Mouse (Mus musculus) forebrain, embryonic 12.5 days (tissue): ENCODE results near the gene Sgms1. TPM values are rescaled to one million over a fixed set of nuclear protein-coding genes. Genes with fewer than 3 reads are reported as not detected.

ENCODE experiments used
- ATAC-seq: fragments of 200-750 bp; cut with Nextera tagmentation; 2 replicates; pipeline ENCODE4 v1.8.0; 2017; ENCODE audit warnings: moderate TSS enrichment; ENCODE audit not compliant: low FRiP score
- H3K27ac ChIP-seq: fragments of 300-500 bp; sonication (generic); 2 replicates; pipeline ENCODE4 v1.5.1; 2016; ENCODE audit warnings: mild to moderate bottlenecking
- H3K27me3 ChIP-seq: fragments of 300-500 bp; sonication (generic); 2 replicates; pipeline ENCODE4 v1.6.1; 2016; ENCODE audit warnings: mild to moderate bottlenecking
- H3K36me3 ChIP-seq: fragments of 300-500 bp; sonication (generic); replicated peaks from 2 replicates; pipeline ENCODE4 v1.6.1; 2016; ENCODE audit warnings: mild to moderate bottlenecking
- H3K4me1 ChIP-seq: fragments of 300-500 bp; sonication (generic); 2 replicates; pipeline ENCODE4 v1.6.1; 2016
- H3K4me2 ChIP-seq: fragments of 300-500 bp; sonication (generic); 2 replicates; pipeline ENCODE4 v1.6.1; 2016; ENCODE audit warnings: mild to moderate bottlenecking, moderate library complexity
- H3K4me3 ChIP-seq: fragments of 300-500 bp; sonication (generic); replicated peaks from 2 replicates; pipeline ENCODE4 v1.5.1; 2016; ENCODE audit warnings: mild to moderate bottlenecking
- H3K9ac ChIP-seq: fragments of 300-500 bp; sonication (generic); 2 replicates; pipeline ENCODE4 v1.6.1; 2016; ENCODE audit warnings: mild to moderate bottlenecking
- H3K9me3 ChIP-seq: fragments of 300-500 bp; sonication (generic); 2 replicates; pipeline ENCODE4 v1.6.1; 2016
- WGBS: fragments of 180-500 bp; shearing (Covaris S2); methylation state at CpG from one replicate; pipeline ENCODE4 v1.1.7; 2016; 5-methylcytosine and 5-hydroxymethylcytosine counted together
- polyA plus RNA-seq: library from polyadenylated mRNA; unstranded; fragments of >200 nt; fragmentation: Nextera tagmentation; extraction: Ambion mirVana; gene quantifications from 2 replicates; pipeline ENCODE4 v1.2.1, GENCODE M21; 2016

The Sgms1 gene
- polyA plus RNA-seq, 1 experiment from 2014 or later, result 13.8 TPM

DNA sequence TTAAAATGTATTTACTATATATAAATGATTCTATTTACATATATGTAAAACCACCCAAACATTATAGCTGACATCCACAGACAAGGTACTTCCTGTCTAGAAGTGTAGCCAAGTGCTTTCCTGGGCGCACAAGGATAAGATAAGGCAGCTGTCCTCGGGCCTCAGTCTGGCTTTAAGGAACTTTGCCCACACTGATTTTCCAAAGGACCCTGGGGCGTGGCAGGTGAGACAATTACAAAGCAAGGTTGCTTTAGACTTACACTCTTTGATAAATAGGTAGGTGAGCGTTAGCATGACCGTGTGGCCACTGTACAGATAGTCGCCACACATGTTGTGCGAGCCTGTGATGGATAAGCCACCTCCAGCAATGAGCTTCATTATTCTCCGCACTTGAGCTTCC, 260.2 kb downstream of the Sgms1 start:
- no peaks in the 10 kb centered on the region for H3K4me1 ChIP-seq
- H3K27me3 ChIP-seq, result no peaks in the 10 kb centered on the region
- H3K27ac ChIP-seq, result no peak overlapping the region
- H3K36me3 ChIP-seq, result no peaks in the 10 kb centered on the region
- no peak overlapping the region for H3K4me3 ChIP-seq
- no peak overlapping the region for H3K9ac ChIP-seq
- H3K4me2 ChIP-seq, result no peak overlapping the region
- no peak for ATAC-seq
- H3K9me3 ChIP-seq, result no peaks in the 10 kb centered on the region
- WGBS, result 94% methylated on average over 8 of the region's 8 CpGs

DNA sequence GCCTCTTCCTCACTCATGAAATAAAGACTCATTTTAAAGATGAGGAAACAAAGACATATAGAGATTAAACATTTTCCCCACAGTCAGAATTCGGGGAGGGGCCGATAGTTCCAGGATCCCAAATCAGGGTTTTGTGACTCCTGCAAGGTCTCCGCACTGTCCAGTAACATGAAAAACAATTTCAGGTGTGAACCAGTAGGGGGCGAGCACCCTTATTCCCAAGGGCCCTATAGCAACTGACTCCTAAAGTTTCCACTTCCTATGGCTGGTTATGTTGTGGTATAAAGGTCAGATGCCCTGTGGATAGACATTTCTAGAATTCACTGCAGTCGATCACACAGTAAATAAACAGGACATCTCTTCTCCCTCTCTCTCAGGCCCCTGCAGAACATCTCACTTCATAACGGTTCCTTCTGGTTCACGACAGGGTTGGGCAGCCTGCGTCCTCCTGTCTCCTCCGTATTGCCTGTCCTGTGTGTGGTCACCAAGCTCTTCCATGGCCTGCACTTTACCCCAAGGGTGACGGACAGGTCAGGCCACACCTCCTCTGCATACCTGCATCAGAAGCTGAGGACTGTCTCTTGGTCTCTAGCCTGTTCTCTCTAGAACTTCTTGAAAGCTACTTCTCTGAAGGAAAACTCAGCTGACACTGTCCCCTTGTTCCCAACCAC, 262.2 kb downstream of the Sgms1 start:
- no peak for ATAC-seq
- H3K9ac ChIP-seq, result no peak overlapping the region
- no peak overlapping the region for H3K4me3 ChIP-seq

DNA sequence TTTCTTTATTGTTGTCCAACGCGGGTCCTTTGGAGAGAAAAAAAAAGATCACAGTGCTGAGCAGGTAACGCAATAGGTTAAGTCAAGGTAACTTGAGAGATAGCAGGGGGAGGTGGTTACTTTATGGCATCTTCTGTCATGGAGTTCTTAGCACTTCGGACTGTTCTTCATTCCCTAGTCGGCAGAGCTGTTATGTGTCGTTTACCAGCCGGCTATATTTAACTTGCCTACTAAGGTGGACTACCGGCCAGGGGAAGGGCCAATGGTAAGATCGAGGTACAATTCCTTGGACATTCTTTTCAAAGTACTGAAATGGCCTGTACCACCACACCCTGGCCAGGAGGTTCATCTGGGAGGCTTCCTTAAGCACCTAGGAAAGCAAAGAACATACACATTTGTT, 265.4 kb downstream of the Sgms1 start:
- no peak overlapping the region for H3K4me3 ChIP-seq
- H3K9ac ChIP-seq, result no peak overlapping the region
- ATAC-seq, result no peak
- no peaks in the 10 kb centered on the region for H3K4me1 ChIP-seq
- H3K27me3 ChIP-seq, result no peaks in the 10 kb centered on the region
- H3K36me3 ChIP-seq, result no peaks in the 10 kb centered on the region
- H3K4me2 ChIP-seq, result no peak overlapping the region
- H3K9me3 ChIP-seq, result no peaks in the 10 kb centered on the region
- WGBS, result 94% methylated on average over 9 of the region's 9 CpGs
- no peak overlapping the region for H3K27ac ChIP-seq

More for the DNA sequence above, 262.2 kb downstream of the Sgms1 start:
- no peak overlapping the region for H3K4me2 ChIP-seq
- H3K9me3 ChIP-seq, result no peaks in the 10 kb centered on the region
- H3K27me3 ChIP-seq, result no peaks in the 10 kb centered on the region
- 71% methylated on average over 10 of the region's 10 CpGs for WGBS
- no peaks in the 10 kb centered on the region for H3K4me1 ChIP-seq
- no peaks in the 10 kb centered on the region for H3K36me3 ChIP-seq
- H3K27ac ChIP-seq, result no peak overlapping the region

DNA sequence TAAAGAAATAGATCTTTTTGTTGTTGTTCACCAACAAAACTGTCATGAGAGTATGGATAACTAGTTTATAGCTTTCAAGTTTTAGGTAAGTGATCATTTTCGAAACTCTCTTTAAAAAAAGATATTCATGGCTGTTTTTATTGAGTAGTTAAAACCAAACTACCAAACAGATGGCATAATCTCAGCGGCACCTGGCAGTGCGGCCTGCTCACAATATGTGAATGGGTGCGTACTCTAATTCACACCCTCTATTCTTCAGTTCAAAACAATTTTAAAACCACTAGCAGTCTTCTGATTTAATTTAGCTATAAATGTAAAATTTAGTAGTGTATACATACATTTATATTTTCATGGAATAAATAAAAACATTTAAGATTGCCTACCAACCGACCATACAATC, 266.3 kb downstream of the Sgms1 start:
- ATAC-seq, result no peak
- WGBS, result 88% methylated on average over 5 of the region's 5 CpGs
- Histone ChIP-seq H3K9me3 (no peaks in the 10 kb centered on the region), H3K36me3 (no peaks in the 10 kb centered on the region), H3K4me1 (no peaks in the 10 kb centered on the region), H3K4me2 (no peak overlapping the region), H3K4me3 (no peak overlapping the region), H3K27me3 (no peaks in the 10 kb centered on the region), H3K9ac (no peak overlapping the region), H3K27ac (no peak overlapping the region)

DNA sequence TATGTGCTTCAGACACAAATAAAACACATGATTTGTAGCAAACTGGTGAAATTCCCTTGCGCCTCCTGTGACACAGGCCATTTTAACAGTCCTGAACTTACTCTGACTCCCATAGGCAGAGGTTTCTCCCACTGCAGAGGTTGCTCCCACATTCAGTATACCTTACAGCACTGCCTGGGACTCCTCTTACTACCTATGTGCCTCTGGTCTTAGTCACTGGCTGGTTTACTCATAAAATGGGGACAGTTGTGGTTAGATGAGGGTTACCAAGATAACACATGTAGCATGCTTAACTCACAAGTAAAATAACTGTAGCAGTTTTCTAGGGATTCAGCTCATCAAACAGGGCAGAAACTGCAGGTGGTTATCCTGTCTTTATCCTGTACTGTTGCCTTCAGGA, 268.7 kb downstream of the Sgms1 start:
- H3K9ac ChIP-seq, result no peak overlapping the region
- H3K36me3 ChIP-seq, result no peaks in the 10 kb centered on the region
- H3K9me3 ChIP-seq, result no peaks in the 10 kb centered on the region
- H3K4me1 ChIP-seq, result no peaks in the 10 kb centered on the region
- H3K27me3 ChIP-seq, result no peaks in the 10 kb centered on the region
- H3K27ac ChIP-seq, result no peak overlapping the region
- H3K4me3 ChIP-seq, result no peak overlapping the region
- WGBS, result 85% methylated on average over 1 of the region's 1 CpGs
- ATAC-seq, result no peak
- no peak overlapping the region for H3K4me2 ChIP-seq

DNA sequence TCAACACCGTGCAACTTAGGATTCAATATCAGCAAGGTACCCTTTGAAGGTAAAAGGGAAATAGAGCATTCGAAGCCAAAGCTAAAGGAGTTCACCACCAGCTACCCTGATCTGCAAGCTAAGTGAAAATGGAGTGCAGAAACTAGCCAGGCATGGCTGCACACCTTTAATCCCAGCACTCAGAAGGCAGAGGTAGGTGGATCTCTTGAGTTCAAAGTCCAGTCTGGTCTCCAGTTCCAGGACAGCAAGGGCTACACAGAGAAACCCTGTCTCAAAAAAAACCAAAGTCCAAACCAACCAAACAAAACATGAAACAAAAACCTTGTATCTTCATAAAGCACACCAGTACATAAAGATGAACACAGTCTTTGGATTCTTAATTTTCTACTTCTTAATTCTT, 269.8 kb downstream of the Sgms1 start:
- ATAC-seq, result no peak
- H3K4me3 ChIP-seq, result no peak overlapping the region
- no peak overlapping the region for H3K9ac ChIP-seq
- no peaks in the 10 kb centered on the region for H3K9me3 ChIP-seq
- H3K4me1 ChIP-seq, result no peaks in the 10 kb centered on the region
- WGBS, result 89% methylated on average over 2 of the region's 2 CpGs
- no peaks in the 10 kb centered on the region for H3K36me3 ChIP-seq
- no peaks in the 10 kb centered on the region for H3K27me3 ChIP-seq
- no peak overlapping the region for H3K27ac ChIP-seq
- H3K4me2 ChIP-seq, result no peak overlapping the region

DNA sequence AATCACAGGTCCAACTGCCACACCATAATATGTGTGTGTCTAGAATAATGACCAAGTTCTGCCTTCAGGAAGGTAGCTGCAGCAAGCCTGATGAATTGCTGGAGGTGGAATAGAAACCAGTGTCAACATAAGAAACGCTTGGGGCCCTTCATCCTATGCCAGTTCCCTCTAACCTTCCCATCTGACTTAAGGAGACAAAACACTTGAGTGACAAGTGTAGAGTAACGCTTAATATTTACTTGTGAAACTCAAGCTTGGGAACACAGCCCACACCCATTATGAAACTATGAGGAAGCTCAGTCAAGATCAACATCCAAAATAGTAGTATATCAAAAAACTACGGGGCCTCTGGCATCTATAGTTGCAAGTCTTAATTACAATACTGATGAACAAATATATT, 271.0 kb downstream of the Sgms1 start:
- Histone ChIP-seq H3K9ac (no peak overlapping the region), H3K4me3 (no peak overlapping the region), H3K27ac (no peak overlapping the region), H3K4me2 (no peak overlapping the region), H3K27me3 (no peaks in the 10 kb centered on the region), H3K9me3 (no peaks in the 10 kb centered on the region), H3K4me1 (no peaks in the 10 kb centered on the region), H3K36me3 (no peaks in the 10 kb centered on the region)
- ATAC-seq, result no peak
- 90% methylated on average over 3 of the region's 3 CpGs for WGBS

DNA sequence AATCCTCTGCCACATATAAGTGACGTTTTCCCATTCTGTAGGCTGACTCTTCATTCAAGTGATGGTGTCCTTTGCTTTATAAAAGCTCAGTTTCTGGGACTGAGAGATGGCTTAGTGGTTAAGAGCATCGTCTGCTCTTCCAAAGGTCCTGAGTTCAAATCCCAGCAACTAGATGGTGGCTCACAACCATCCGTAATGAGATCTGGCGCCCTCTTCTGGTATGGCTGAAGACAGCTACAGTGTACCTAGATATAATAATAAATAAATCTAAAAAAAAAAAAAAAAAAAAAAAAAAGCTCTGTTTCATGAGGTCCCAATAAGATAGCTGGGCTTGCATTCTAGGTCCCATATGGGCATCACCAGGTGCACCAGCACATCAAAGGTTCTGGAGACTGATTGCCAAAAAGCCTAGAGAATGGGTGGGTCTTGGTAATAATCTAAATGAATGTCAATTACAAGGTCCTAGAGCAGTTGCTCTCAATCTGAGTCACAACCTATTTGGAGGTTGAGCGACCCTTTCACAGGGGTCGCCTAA, 272.0 kb downstream of the Sgms1 start:
- Histone ChIP-seq H3K4me1 (no peaks in the 10 kb centered on the region), H3K27ac (no peak overlapping the region), H3K4me2 (no peak overlapping the region), H3K9ac (no peak overlapping the region), H3K4me3 (no peak overlapping the region), H3K27me3 (no peaks in the 10 kb centered on the region), H3K9me3 (no peaks in the 10 kb centered on the region), H3K36me3 (no peaks in the 10 kb centered on the region)
- 81% methylated on average over 6 of the region's 6 CpGs for WGBS
- no peak for ATAC-seq

DNA sequence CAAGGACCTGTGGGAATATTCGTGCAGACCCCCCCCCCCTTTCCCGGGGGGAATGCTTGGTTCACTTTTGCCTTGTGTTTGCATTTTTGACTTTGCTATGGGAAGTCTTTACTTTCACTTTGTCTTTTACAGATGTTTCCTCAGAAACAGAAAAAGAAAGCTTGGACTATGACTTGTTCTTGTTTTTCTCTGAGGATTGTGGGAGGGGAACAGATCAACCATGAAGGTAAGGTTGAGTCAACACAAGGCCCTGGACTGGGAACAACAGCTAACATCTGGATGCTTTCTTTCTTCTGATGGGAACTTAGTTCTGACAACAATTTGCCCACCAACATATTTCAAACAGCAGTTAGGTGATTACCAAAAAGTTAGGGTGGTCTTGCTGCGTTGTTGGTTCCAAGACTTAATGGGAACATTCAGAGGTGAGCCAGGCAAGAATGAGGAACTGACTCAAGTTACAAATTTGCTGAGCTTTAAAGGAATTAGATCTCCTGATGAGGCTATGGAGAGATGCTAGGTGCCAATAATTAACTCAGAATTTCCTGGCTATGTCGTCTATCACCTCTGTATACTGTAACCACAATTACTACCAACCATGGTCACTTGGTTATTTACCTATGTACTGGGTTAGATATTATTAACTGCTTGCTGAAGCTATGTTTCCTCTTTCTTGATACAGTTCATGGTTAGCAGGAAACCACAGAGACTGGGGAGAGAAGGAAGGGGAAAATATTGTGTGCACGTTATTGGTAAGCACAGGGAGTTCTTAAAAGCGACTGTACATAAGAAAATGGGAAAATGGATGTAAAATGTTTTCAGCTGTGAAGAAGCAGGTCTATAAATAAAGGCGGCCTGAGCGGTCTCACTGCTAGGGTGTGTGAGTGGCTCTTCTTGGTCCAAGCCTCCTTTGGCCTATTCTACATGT, 277.4 kb downstream of the Sgms1 start:
- Histone ChIP-seq H3K4me3 (no peak overlapping the region), H3K4me1 (no peaks in the 10 kb centered on the region), H3K36me3 (no peaks in the 10 kb centered on the region), H3K27me3 (no peaks in the 10 kb centered on the region), H3K27ac (no peak overlapping the region), H3K9me3 (no peaks in the 10 kb centered on the region), H3K9ac (no peak overlapping the region), H3K4me2 (no peak overlapping the region)
- 91% methylated on average over 8 of the region's 8 CpGs for WGBS
- no peak for ATAC-seq

DNA sequence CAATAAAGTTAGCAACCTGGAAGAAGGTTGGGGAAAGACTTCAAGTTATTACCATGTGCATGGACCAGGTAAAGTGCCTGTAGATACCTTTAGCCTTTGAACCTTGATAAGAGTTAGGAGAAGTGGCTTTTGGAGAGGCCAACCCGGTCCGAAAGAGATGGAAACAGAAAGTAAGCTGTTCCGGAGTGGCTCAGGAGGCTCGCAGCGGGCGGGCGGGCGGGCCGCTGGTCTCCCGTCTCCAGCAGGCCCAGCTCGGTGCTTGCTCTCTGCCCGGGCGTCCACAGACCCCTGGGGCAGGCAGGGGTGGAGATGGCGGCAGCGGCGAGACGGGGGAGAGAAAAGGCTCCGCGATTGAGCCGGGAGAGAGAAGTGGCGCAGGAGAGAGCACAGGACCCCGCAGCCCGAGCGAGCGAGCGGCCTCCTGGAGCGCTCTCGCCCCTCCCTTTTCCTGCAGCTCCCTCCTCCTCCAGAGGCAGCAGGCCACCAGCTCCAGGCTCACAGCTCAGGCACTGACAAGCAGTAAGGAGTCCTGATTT, 281.7 kb downstream of the Sgms1 start, which contains the start of gene Asah2:
Gene Asah2, minus strand, starts transcription at position 441 of the 536 bp plus-strand sequence.
- peaks cover 9% of the 10 kb centered on the region; the same call in 1 of the 2 replicates for H3K27me3 ChIP-seq
- H3K4me1 ChIP-seq, result peaks cover 3% of the 10 kb centered on the region; the same call in 1 of the 2 replicates
- peak within 1 kb of the TSS; percentile 59 for H3K4me3 ChIP-seq
- H3K36me3 ChIP-seq, result no peaks in the 10 kb centered on the region
- peak; percentile 96 for ATAC-seq
- H3K27ac ChIP-seq, result peak within 1 kb of the TSS; percentile 53; the same call in 1 of the 2 replicates
- H3K9me3 ChIP-seq, result no peaks in the 10 kb centered on the region
- peak within 1 kb of the TSS; percentile 66 for H3K4me2 ChIP-seq
- WGBS, result under 1% methylated on average over 28 of the region's 28 CpGs
- peak within 1 kb of the TSS; percentile 75 for H3K9ac ChIP-seq

DNA sequence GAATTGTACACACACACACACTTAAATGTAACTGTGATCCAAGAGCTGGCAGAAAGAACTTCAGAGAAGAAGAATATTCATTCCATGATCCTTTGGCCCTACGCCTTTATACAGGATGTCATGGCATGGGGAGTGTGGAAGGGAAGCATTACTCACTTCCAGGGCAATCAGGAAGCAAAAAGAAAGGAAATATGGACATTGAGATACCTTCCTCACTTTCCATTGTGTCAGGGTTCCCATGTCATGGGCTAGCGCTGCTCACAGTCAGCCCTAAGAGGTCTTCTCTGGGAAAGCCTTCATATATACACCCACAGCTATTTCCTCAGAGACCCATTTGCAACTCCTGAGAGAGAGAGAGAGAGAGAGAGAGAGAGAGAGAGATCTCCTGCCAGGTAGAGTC, 282.8 kb downstream of the Sgms1 start:
- no peak overlapping the region for H3K27ac ChIP-seq
- H3K4me2 ChIP-seq, result no peak overlapping the region
- H3K4me1 ChIP-seq, result peaks cover 6% of the 10 kb centered on the region; the same call in 1 of the 2 replicates
- H3K9ac ChIP-seq, result no peak overlapping the region
- ATAC-seq, result no peak
- 99% methylated on average over 2 of the region's 2 CpGs for WGBS
- no peaks in the 10 kb centered on the region for H3K36me3 ChIP-seq
- peaks cover 10% of the 10 kb centered on the region; the same call in 1 of the 2 replicates for H3K27me3 ChIP-seq
- H3K4me3 ChIP-seq, result no peak overlapping the region
- no peaks in the 10 kb centered on the region for H3K9me3 ChIP-seq

DNA sequence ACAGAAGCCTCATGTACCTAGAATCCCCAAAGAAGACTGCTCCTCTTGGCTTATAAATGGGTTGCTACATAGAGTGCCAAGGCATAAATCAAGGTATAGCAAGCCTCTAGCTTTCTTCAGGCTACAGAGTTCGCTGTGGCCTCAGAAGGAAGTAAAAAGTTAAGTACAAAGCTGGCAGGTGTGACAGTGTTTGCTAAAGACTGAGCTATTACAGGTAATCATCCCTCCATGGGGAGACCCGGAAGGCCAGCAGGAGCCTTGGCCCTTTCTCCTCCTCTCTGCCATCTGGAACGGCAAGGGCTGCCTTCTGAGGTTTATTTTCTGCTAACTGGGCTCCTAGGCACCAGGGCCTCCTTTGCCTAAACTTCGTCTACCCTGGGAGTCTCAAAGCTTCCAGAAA, 285.3 kb downstream of the Sgms1 start:
- WGBS, result 63% methylated on average over 4 of the region's 4 CpGs

More for the DNA sequence above, 285.3 kb downstream of the Sgms1 start:
- ATAC-seq, result no peak
- no peaks in the 10 kb centered on the region for H3K9me3 ChIP-seq
- H3K27ac ChIP-seq, result no peak overlapping the region
- no peak overlapping the region for H3K4me3 ChIP-seq
- no peaks in the 10 kb centered on the region for H3K36me3 ChIP-seq
- peaks cover 10% of the 10 kb centered on the region; the same call in 1 of the 2 replicates for H3K27me3 ChIP-seq
- H3K4me2 ChIP-seq, result no peak overlapping the region
- H3K9ac ChIP-seq, result no peak overlapping the region
- peaks cover 6% of the 10 kb centered on the region; the same call in 1 of the 2 replicates for H3K4me1 ChIP-seq
